Mouse (Mus musculus): ENCODE results near the gene Mad1l1. TPM values are rescaled to one million over a fixed set of nuclear protein-coding genes. Genes with fewer than 3 reads are reported as not detected.

Gene Mad1l1
- polyA plus RNA-seq, 1 experiment: 302 TPM

GRCm38 (mm10) chr5:139970186-139970631, 351.1 kb downstream of the Mad1l1 start:
- no peak for TF ChIP-seq CTCF (IDR thresholded peaks at IDR 0.05; ENCODE audit: insufficient read depth, low read depth, low read length)
- TF ChIP-seq POLR2A (IDR thresholded peaks at IDR 0.05; ENCODE audit: insufficient read depth, low read depth, low read length): no peak
- no peak overlapping the region for H3K27ac ChIP-seq (ENCODE audit: insufficient read depth, low read depth, low read length)
- 43% methylated on average over 12 of the region's 12 CpGs for WGBS

DNA sequence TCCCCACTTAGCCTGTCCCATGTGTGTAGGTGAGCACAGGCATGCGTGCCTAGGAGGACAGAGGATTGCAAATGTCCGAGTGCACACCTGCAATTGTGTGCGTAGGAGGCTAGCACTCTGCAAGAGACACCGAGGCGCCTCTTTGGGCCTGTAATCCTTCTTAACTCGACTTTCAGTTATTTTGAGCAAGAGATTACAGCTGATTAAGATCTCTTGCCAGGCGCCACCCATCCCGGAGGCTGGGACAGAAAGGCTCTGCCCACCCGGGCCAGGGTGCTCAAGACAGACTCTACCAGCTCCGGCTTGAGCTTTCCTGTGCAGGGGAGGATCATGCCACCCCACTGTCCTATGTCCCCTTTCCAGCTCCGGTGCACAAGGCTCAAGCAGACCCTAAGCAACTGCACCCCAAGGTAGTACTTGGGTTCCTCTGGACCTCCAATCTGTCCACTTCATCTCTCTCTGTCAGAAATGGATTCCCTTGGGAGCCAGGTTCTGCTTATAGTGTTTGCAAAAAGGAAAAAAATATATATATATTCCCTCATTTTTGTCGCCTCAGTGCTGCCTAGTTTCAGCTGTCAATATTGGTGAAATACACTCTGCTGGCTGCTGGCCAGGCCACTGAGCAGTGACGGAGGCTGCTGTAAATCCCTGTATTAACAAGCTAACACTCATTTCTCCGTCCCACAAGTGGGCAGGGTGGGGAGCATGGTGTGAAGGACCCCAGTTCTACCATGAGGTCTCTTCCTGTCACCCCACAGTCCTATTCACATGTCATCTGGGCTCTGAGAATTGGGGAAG, 352.0 kb downstream of the Mad1l1 start:
- Histone ChIP-seq H3K4me1 (ENCODE audit: control insufficient read depth, insufficient read depth, low read length) (peaks cover 33% of the 10 kb centered on the region), H3K27ac (ENCODE audit: insufficient read depth, low read depth, low read length) (no peak overlapping the region), H3K4me3 (ENCODE audit: insufficient read depth, low read depth, low read length) (no peak overlapping the region)
- TF ChIP-seq CTCF (IDR thresholded peaks at IDR 0.05; ENCODE audit: insufficient read depth, low read depth, low read length) (no peak), POLR2A (IDR thresholded peaks at IDR 0.05; ENCODE audit: insufficient read depth, low read depth, low read length) (no peak)
- WGBS: 61% methylated on average over 14 of the region's 14 CpGs

More at GRCm38 (mm10) chr5:139970186-139970631, 351.1 kb downstream of the Mad1l1 start:
- peaks cover 30% of the 10 kb centered on the region for H3K4me1 ChIP-seq (ENCODE audit: control insufficient read depth, insufficient read depth, low read length)
- no peak overlapping the region for H3K4me3 ChIP-seq (ENCODE audit: insufficient read depth, low read depth, low read length)

- no peak overlapping the region for H3K27ac ChIP-seq (ENCODE audit: insufficient read depth, low read depth, low read length)
- 82% methylated on average over 14 of the region's 14 CpGs for WGBS
- peaks cover 38% of the 10 kb centered on the region for H3K4me1 ChIP-seq (ENCODE audit: control insufficient read depth, insufficient read depth, low read length)
- TF ChIP-seq CTCF (IDR thresholded peaks at IDR 0.05; ENCODE audit: insufficient read depth, low read depth, low read length) (no peak), POLR2A (IDR thresholded peaks at IDR 0.05; ENCODE audit: insufficient read depth, low read depth, low read length) (no peak)
- H3K4me3 ChIP-seq (ENCODE audit: insufficient read depth, low read depth, low read length): no peak overlapping the region
These were observed 355.8 kb downstream of the Mad1l1 start for GRCm38 (mm10) chr5:139965596-139965995.

DNA sequence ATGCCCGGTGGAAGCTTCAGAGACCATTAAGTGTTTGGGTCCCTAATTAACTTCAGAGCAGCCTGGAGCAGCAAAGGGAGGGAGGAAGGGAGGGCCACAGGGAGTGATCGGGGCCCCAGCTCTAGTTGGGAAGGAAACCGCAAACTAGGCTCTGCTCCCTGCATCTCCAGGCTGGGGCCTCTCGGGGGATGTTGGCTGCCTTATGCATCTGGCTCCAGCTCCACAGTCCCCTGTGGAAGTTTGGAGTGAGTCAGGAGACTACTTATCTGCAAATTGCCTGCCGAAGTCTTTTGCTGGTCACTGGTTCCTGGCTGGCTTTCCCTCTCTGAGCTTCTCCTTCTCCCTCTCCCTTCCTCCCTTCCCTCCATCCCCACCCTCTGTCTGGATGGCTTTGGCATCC, 357.0 kb downstream of the Mad1l1 start:
- Histone ChIP-seq H3K4me3 (ENCODE audit: insufficient read depth, low read depth, low read length) (no peak overlapping the region), H3K4me1 (ENCODE audit: control insufficient read depth, insufficient read depth, low read length) (peaks cover 32% of the 10 kb centered on the region), H3K27ac (ENCODE audit: insufficient read depth, low read depth, low read length) (no peak overlapping the region)
- TF ChIP-seq POLR2A (IDR thresholded peaks at IDR 0.05; ENCODE audit: insufficient read depth, low read depth, low read length): no peak
- WGBS: 44% methylated on average over 5 of the region's 5 CpGs

GRCm38 (mm10) chr5:139959741-139960140, 361.6 kb downstream of the Mad1l1 start:
- 95% methylated on average over 4 of the region's 4 CpGs for WGBS
- Histone ChIP-seq H3K4me3 (ENCODE audit: insufficient read depth, low read depth, low read length) (no peak overlapping the region), H3K27ac (ENCODE audit: insufficient read depth, low read depth, low read length) (no peak overlapping the region), H3K4me1 (ENCODE audit: control insufficient read depth, insufficient read depth, low read length) (peaks cover 24% of the 10 kb centered on the region)
- TF ChIP-seq CTCF (IDR thresholded peaks at IDR 0.05; ENCODE audit: insufficient read depth, low read depth, low read length) (no peak), POLR2A (IDR thresholded peaks at IDR 0.05; ENCODE audit: insufficient read depth, low read depth, low read length) (no peak)

Other genes with a start within 250 kb of the Mad1l1 start
- gene Nudt1, start 104 bp upstream of the Mad1l1 start, polyA plus RNA-seq (2012; ENCODE audit: insufficient read depth, insufficient read length, low replicate concordance, missing spikeins): not detected in 2 replicates
- gene Mrm2, start 10.3 kb upstream of the Mad1l1 start, polyA plus RNA-seq (2012; ENCODE audit: insufficient read depth, insufficient read length, low replicate concordance, missing spikeins): not detected in 2 replicates
- gene Snx8, start 67.7 kb upstream of the Mad1l1 start, polyA plus RNA-seq (2012; ENCODE audit: insufficient read depth, insufficient read length, low replicate concordance, missing spikeins): not detected in 2 replicates
- not detected in 2 replicates for gene Eif3b, start 97.8 kb upstream of the Mad1l1 start, polyA plus RNA-seq (2012; ENCODE audit: insufficient read depth, insufficient read length, low replicate concordance, missing spikeins)
- gene Gm4869, start 124.1 kb upstream of the Mad1l1 start, polyA plus RNA-seq (2012; ENCODE audit: insufficient read depth, insufficient read length, low replicate concordance, missing spikeins): not detected in 2 replicates
- gene Chst12, start 184.0 kb upstream of the Mad1l1 start, polyA plus RNA-seq (2012; ENCODE audit: insufficient read depth, insufficient read length, low replicate concordance, missing spikeins): not detected in 2 replicates
- not detected in 2 replicates for gene Grifin, start 243.5 kb upstream of the Mad1l1 start, polyA plus RNA-seq (2012; ENCODE audit: insufficient read depth, insufficient read length, low replicate concordance, missing spikeins)